10 mouse cellular contexts compared by ENCODE assay signal in the genomic region with DNA sequence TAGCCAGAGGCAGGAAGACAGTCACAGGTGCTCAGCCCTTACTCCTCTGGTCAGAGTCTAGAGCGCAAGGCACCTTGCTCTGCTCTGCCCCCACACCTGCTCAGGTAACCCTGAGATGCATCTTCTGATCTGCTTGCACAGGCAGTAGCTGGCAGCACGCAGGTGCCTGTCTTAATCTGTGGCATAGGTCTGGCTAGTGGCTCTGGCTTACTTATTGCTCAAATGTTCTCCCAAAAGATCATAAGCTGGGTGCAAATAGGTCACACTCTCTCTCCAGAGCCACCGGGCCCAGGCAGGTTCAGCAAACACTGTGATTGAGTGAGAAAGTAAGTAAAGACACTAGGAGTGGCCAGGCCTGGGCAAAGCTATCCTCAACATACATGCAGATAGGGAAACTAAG. TPM values are rescaled to one million over a fixed set of nuclear protein-coding genes. Genes with fewer than 3 reads are reported as not detected.
DNase-seq lines count a peak whose midpoint lies in the region; ATAC-seq and TF ChIP-seq lines count a peak whose summit lies in the region.
"Had no signal": no experiment of that assay in that cellular context is flagged by ENCODE, and none has a peak within 500 bp of the region (broad histone marks: within the 10 kb centered on the region; RNA-seq: fewer than 3 reads in every experiment).

No protein-coding gene starts in this region.

- peaks cover 8% of the 10 kb centered on the region for H3K36me3 ChIP-seq in neural tube, embryonic 11.5 days (ENCODE audit: control insufficient read depth, insufficient read depth, low read length)
- peaks cover 27% of the 10 kb centered on the region for H3K36me3 ChIP-seq in hindbrain, embryonic 14.5 days (replicated peaks; ENCODE audit: control insufficient read depth, insufficient read depth)
- H3K36me3 ChIP-seq in stomach, embryonic 15.5 days = 0 out of 2 replicates have a peak, but pooled peaks cover 7% of the 10 kb centered on the region

- DNase-seq in gastrocnemius, adult 2 months = peak; percentile 13
- no peak for DNase-seq in gastrocnemius, postnatal 10 days
- DNase-seq in neural tube, embryonic 11.5 days (ENCODE audit: low spot score) = no peak
- no peak for DNase-seq in neural tube, embryonic 10.5 days (ENCODE audit: extremely low spot score, low spot score)
- no peak for DNase-seq in hindbrain, embryonic 14.5 days (ENCODE audit: low spot score)
- no peak for DNase-seq in frontal cortex, adult 2 months (ENCODE audit: extremely low spot score in 1 of 2, low spot score in 1 of 2)
- DNase-seq: heart, adult 11 months had no signal

- intact Hi-C loops in gastrocnemius, adult 2 months (cut with DNase I) = no loop called here

- peaks cover 28% of the 10 kb centered on the region for H3K4me1 ChIP-seq in neural tube, embryonic 11.5 days (ENCODE audit: control insufficient read depth, insufficient read depth, low read length)
- H3K4me1 ChIP-seq in hindbrain, embryonic 14.5 days (replicated peaks; ENCODE audit: control insufficient read depth, insufficient read depth, low read length) = peaks cover 55% of the 10 kb centered on the region
- peaks cover 40% of the 10 kb centered on the region for H3K4me1 ChIP-seq in stomach, embryonic 15.5 days

- no peaks in the 10 kb centered on the region for H3K27me3 ChIP-seq in neural tube, embryonic 11.5 days (ENCODE audit: control insufficient read depth, insufficient read depth, low read length)
- no peaks in the 10 kb centered on the region for H3K27me3 ChIP-seq in hindbrain, embryonic 14.5 days (ENCODE audit: control insufficient read depth, insufficient read depth, low read length)
- H3K27me3 ChIP-seq in stomach, embryonic 15.5 days (replicated peaks) = no peaks in the 10 kb centered on the region

- H3K9ac ChIP-seq in neural tube, embryonic 11.5 days (ENCODE audit: low read length) = peak overlapping the region; percentile 18; the same call in 1 of the 2 replicates
- H3K9ac ChIP-seq in hindbrain, embryonic 14.5 days = peak overlapping the region; percentile 98
- H3K9ac ChIP-seq in stomach, embryonic 15.5 days = no peak overlapping the region

- no peak overlapping the region for H3K4me3 ChIP-seq in gastrocnemius, adult 2 months
- H3K4me3 ChIP-seq in neural tube, embryonic 11.5 days (ENCODE audit: low read depth, low read length) = no peak overlapping the region
- H3K4me3 ChIP-seq in hindbrain, embryonic 14.5 days (replicated peaks; ENCODE audit: low read length) = peak overlapping the region; percentile 100; the same call in 1 of the 2 replicates
- H3K4me3 ChIP-seq in stomach, embryonic 15.5 days (replicated peaks) = no peak overlapping the region

- H3K9me3 ChIP-seq in neural tube, embryonic 11.5 days (ENCODE audit: control insufficient read depth, low read length) = no peaks in the 10 kb centered on the region
- H3K9me3 ChIP-seq in hindbrain, embryonic 14.5 days (ENCODE audit: control insufficient read depth, low read length) = no peaks in the 10 kb centered on the region
- H3K9me3 ChIP-seq in stomach, embryonic 15.5 days = no peaks in the 10 kb centered on the region

- 98% methylated on average over 3 of the region's 3 CpGs for WGBS in neural tube, embryonic 11.5 days
- WGBS in hindbrain, embryonic 14.5 days = 76% methylated on average over 3 of the region's 3 CpGs
- 62% methylated on average over 3 of the region's 3 CpGs for WGBS in stomach, embryonic 15.5 days

- peak overlapping the region; percentile 50 for H3K27ac ChIP-seq in gastrocnemius, adult 2 months
- no peak overlapping the region for H3K27ac ChIP-seq in neural tube, embryonic 11.5 days (ENCODE audit: low read depth, low read length)
- no peak overlapping the region for H3K27ac ChIP-seq in hindbrain, embryonic 14.5 days
- 0 out of 2 replicates have a peak overlapping the region, but pooled peaks have one; percentile 0 for H3K27ac ChIP-seq in stomach, embryonic 15.5 days

- H3K4me2 ChIP-seq in neural tube, embryonic 11.5 days (ENCODE audit: low read depth) = no peak overlapping the region; the same call in 1 of the 2 replicates
- H3K4me2 ChIP-seq in hindbrain, embryonic 14.5 days (replicated peaks) = peak overlapping the region; percentile 97
- H3K4me2 ChIP-seq in stomach, embryonic 15.5 days = no peak overlapping the region

- no peak for ATAC-seq in neural tube, embryonic 11.5 days (ENCODE audit: insufficient read depth, low FRiP score, low TSS enrichment)
- no peak for ATAC-seq in hindbrain, embryonic 14.5 days (ENCODE audit: low FRiP score)
- no peak for ATAC-seq in stomach, embryonic 15.5 days (ENCODE audit: insufficient read depth, low FRiP score, low read depth)
- ATAC-seq in megakaryocyte progenitor cell, adult 5-6 weeks (replicated peaks; ENCODE audit: poor library complexity) = no peak
- ATAC-seq: CD4-positive, CD25-positive, alpha-beta regulatory T cell, adult 4 months had no signal

- no peak for TF ChIP-seq CTCF in gastrocnemius, adult 2 months (IDR thresholded peaks at IDR 0.05)

RNA-seq across cellular contexts. Expression of a gene that starts 3.2 kb away (rescaled TPM):
- total RNA-seq in gastrocnemius, adult 2 months (2021) = 10 to 100 TPM; 10.9 to 13.0 TPM
- total RNA-seq in gastrocnemius, postnatal 10 days (2021) = 10 to 100 TPM; 44.1 to 54.4 TPM
- polyA plus RNA-seq in neural tube, embryonic 11.5 days (2014; fragmentation: Nextera tagmentation; extraction: Ambion mirVana) = 32.8 and 38.3 TPM in 2 replicates
- polyA plus RNA-seq in hindbrain, embryonic 14.5 days (2014; fragmentation: Nextera tagmentation; extraction: Ambion mirVana) = 47.3 and 53.3 TPM in 2 replicates
- polyA plus RNA-seq in stomach, embryonic 15.5 days (2015; fragmentation: Nextera tagmentation; extraction: Ambion mirVana) = 19.9 and 20.6 TPM in 2 replicates
- polyA plus RNA-seq in frontal cortex, adult 2 months (2012; rRNA removed) = 30.0 and 36.6 TPM in 2 replicates
- total RNA-seq in megakaryocyte progenitor cell, adult 5-6 weeks (2015) = 1.2 and 3.6 TPM in 2 replicates
- 0.50 and 3.1 TPM in 2 replicates for total RNA-seq in megakaryocyte progenitor cell, adult 5-6 weeks (2017)

Comparison
In these comparisons a context has a peak if more than half of its experiments do, and no peak if none do; other contexts are left out.
1. H3K27ac ChIP-seq: peak in gastrocnemius, adult 2 months (single experiment) and stomach, embryonic 15.5 days (single experiment); none in neural tube, embryonic 11.5 days (single experiment) and hindbrain, embryonic 14.5 days (single experiment).